Mouse (Mus musculus) testis, adult 2 months (tissue): ENCODE results near the gene Flvcr1.

Experiments
- CTCF ChIP-seq: fragments of 200-500 bp; IDR thresholded peaks from 2 replicates; pipeline ENCODE4 v1.5.1; 2012; ENCODE audit warnings: low read depth, mild to moderate bottlenecking, inconsistent platforms, low read length, moderate library complexity; ENCODE audit not compliant: control insufficient read depth, insufficient read depth, insufficient replicate concordance
- POLR2A ChIP-seq: fragments of 200-500 bp; IDR thresholded peaks from 2 replicates; pipeline ENCODE4 v1.6.1; 2012; ENCODE audit warnings: low read depth, mild to moderate bottlenecking, inconsistent platforms, low read length, moderate library complexity; ENCODE audit not compliant: control insufficient read depth

- TF ChIP-seq CTCF (no peak), POLR2A (no peak)
These were observed 9.7 kb upstream of the Flvcr1 start for GRCm38 (mm10) chr1:191035649-191036048.
